Mouse (Mus musculus) lung, adult 2 months (tissue): Measurements from ENCODE around the gene Tnfsf15. TPM values are rescaled to one million over a fixed set of nuclear protein-coding genes. Genes with fewer than 3 reads are reported as not detected.

Experiments used
- DNase-seq: peaks from one replicate; pipeline ENCODE4 v3.0.0; 2022
- H3K4me1 ChIP-seq: fragments of 200-500 bp; 2 replicates; pipeline ENCODE4 v1.6.1; 2011; ENCODE audit warnings: low read length; ENCODE audit not compliant: control insufficient read depth, insufficient read depth
- H3K4me3 ChIP-seq: fragments of 200-500 bp; replicated peaks from 2 replicates; pipeline ENCODE3; 2011; ENCODE audit warnings: low read depth, mild to moderate bottlenecking, control low read depth, low read length; ENCODE audit errors: extremely low read depth
- CTCF ChIP-seq: fragments of 200-500 bp; IDR thresholded peaks from 2 replicates; pipeline ENCODE4 v1.5.1; 2011; ENCODE audit warnings: mild to moderate bottlenecking, low read length, control low read depth; ENCODE audit not compliant: insufficient read depth
- POLR2A ChIP-seq: fragments of 200-500 bp; IDR thresholded peaks from 2 replicates; pipeline ENCODE4 v1.6.1; 2011; ENCODE audit warnings: low read depth, mild to moderate bottlenecking, control low read depth, low read length, borderline replicate concordance; ENCODE audit errors: extremely low read depth
- WGBS: fragments of 180-500 bp; shearing (Covaris S2); methylation state at CpG from one replicate; pipeline ENCODE4 v1.1.7; 2018; 5-methylcytosine and 5-hydroxymethylcytosine counted together
- polyA plus RNA-seq: library from polyadenylated mRNA; depleted of rRNA; stranded (reverse); fragments of >200 nt; gene quantifications from 2 replicates; pipeline ENCODE4 v1.2.3, GENCODE M21; 2012

The Tnfsf15 gene
- polyA plus RNA-seq, 1 experiment: 0.56 TPM

DNA sequence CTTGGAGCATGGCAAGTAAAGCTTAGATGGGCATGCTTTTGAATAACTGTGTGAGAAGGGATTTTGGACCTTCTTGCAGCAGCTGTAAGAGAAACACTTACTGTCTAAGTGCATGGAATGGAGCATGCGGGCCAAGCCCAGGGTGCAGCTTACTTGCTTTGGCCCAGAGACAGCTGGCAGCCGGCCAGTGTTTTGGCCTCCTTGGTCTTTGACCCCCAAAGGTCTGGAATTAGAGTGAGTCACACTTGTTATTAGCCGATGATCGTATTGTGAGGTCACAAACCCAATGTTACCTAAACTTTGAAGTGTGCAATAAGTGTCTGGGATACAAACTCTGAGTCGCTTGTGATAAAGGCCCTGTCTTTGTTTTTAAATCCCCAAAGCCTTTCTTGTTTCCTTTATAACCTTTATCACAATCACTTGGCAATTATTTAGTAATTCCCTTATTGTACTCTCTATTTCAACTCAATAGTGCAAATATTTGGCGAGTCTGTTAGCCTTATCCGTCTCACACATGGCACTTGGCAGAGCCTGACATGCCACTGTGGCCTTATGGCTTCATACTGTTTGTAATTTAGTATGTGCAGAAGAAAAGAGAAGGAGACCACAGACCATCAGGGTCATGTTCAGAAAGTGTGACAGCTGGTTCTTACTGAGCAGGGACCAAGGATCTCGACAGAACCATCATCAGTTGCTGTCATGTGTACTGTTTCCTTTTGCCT, 26.8 kb downstream of the Tnfsf15 start:
- peak; percentile 79 for DNase-seq
- TF ChIP-seq POLR2A (no peak), CTCF (no peak)
- no peak overlapping the region for H3K4me3 ChIP-seq
- H3K4me1 ChIP-seq: peaks cover 10% of the 10 kb centered on the region
- WGBS: 27% methylated on average over 8 of the region's 8 CpGs

DNA sequence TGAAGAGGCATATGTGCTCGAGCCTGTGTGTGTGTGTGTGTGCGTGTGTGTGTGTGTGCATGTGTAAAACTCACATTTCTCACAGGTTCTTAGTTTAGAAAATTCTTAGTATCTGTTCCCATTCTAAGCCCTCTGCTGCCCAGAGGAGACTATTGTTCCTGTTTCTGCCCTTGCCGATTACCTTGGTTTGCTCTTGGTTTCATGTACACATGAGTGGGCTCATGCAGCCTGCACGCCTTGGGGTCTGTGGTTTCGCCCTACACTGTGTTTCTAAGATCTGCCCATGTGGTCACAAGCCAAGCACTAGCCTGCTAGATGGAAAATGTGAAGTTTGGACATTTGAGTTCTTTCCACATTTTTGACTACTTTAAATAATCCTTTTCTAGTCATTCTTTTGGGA, 33.0 kb downstream of the Tnfsf15 start:
- Histone ChIP-seq H3K4me1 (0 out of 2 replicates have a peak, but pooled peaks cover 2% of the 10 kb centered on the region), H3K4me3 (no peak overlapping the region)
- no peak for DNase-seq
- TF ChIP-seq CTCF (no peak), POLR2A (no peak)
- 79% methylated on average over 5 of the region's 5 CpGs for WGBS

DNA sequence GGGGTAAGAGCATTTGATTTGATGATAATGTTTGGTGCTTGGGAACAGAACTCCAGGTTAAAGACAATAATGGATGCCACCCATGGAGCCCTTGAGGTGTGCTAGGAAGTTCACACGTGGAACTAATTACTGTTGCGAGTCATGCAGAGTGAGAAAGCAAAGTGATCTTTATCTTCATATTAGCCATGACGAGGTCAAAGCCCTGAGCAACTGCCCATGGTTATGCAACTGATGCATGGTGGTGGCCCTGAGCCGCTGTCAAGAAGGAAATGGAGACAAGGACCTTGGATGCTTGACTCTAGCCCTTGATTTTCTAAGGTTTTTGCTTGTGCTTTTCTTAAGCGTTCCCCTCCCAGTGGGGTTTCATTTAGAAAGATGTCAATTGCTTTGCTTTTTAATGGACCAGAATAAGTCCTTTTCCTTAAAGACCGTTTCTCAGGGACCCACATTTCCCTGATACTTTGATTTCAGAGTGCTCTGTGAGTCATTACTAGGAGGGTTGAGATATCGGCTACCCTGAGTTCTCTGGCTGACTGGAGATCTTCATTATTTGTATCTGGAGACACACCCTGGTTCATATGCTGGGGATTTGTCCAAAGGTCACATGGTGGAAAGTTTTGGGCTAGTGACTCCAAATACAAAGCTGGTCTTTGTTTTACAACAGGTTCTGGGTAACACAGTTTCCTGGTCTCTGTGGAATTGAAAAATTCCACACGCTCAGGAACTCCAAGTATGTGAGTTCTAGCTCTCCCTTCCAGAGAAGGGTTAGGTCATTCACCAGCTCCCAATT, 34.3 kb downstream of the Tnfsf15 start:
- DNase-seq: no peak
- H3K4me1 ChIP-seq: no peaks in the 10 kb centered on the region
- no peak for TF ChIP-seq POLR2A
- TF ChIP-seq CTCF: no peak
- no peak overlapping the region for H3K4me3 ChIP-seq
- WGBS: 78% methylated on average over 8 of the region's 8 CpGs

DNA sequence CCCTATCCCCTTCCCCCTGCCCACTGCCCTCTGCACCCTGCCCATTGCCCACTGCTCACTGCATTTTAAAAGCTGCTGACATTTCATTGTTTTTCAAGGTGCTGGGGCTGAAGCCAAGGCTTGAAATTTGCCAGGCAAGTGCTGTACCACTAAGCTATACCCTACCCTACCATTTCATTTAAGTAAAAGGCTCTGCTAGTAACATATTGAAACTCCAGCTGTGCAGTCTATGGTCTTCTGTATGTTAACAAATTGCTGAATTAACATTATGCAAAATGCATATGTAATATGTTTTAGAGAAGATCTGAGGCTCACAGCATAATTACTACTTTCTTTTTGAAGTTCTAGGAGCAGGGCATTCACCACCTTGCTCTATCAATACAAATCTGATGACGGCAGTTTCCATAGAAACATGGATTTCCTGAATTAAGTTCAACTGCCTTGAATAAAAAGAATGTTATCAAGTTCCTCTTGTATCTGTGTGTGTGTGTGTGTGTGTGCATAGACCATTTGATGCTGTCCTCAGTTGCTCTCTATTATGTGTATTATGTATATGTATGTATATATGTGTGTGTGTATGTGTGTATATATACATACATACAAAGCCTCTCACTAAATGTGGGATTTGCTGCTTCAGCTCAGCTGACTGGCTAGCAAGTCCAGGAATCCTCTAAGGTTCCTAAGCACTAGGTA, 38.5 kb downstream of the Tnfsf15 start:
- DNase-seq: no peak
- 67% methylated on average over 1 of the region's 1 CpGs for WGBS
- Histone ChIP-seq H3K4me1 (no peaks in the 10 kb centered on the region), H3K4me3 (no peak overlapping the region)
- TF ChIP-seq CTCF (no peak), POLR2A (no peak)

DNA sequence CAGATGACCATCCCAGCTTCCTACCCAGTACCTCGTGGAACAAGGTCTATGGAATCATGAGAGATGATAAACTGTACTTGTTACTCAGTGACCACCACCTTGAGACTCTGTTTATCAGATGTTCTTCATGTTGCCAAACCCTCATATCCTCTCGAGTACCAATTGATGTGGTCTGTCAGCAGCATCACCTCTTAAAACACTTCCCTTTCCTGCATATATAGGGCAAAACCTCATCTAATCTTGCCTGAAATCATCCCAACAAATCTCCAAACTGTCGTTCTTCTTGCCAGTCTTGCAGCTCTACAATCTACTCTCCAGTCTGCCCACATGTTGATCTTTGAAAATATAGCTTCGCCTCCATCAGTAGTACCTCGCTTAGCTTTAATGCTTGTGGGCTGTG, 40.7 kb downstream of the Tnfsf15 start:
- WGBS: 68% methylated on average over 5 of the region's 5 CpGs
- no peak for DNase-seq
- no peak for TF ChIP-seq POLR2A
- H3K4me1 ChIP-seq: no peaks in the 10 kb centered on the region
- H3K4me3 ChIP-seq: no peak overlapping the region

DNA sequence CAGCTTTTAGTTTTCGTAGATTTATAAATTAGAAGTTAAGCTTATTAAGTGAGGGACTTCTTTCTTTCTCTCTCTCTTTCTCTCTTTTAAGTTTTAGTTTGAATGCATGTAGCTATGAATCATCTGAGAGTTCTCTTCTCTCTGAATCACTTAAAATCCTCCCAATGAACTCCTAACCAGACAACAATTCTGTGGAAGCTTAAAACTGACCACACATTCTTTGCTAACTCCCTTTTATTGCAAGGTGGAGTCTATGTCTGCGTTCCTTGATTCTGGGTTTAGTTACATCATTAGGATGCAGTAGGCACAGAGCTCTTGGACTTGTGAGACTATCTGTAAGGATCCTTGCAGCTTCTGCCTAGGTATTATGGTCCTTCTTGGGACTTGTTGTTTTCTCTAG, 41.2 kb downstream of the Tnfsf15 start:
- DNase-seq: no peak
- Histone ChIP-seq H3K4me3 (no peak overlapping the region), H3K4me1 (no peaks in the 10 kb centered on the region)
- WGBS: 94% methylated on average over 2 of the region's 2 CpGs
- no peak for TF ChIP-seq CTCF

DNA sequence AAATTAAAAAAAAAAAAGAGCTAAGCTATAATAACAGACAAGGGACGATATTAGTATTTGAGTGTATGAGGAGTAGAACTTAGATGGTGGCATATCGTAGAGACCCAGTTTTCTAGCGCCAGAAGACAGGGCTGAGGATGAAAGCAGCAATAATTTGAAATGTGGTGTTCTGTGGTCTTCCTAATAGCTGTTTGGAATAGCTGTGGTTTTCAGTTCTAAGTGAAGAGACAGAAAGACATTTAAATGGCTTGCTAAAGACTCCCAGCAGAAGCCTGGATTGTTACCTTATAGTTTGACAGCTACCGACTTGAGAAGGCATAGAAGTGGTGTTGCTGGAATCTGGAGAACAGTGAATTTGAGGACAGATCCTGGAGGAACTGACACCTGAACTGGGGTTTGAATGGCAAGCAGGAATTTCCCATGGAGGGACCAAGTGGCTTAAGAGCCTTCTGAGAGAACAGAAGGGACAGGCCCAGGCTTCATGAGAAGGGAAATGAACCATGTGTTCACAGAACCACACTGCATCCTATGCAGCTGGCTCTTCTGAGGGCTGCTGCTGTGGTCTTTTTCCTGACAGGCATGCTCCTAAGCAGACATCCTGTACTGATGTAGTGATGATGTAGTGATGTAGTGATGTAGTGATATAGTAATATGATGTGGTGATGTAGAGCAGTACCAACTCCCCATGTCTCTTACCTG, 42.8 kb downstream of the Tnfsf15 start:
- 90% methylated on average over 4 of the region's 4 CpGs for WGBS
- Histone ChIP-seq H3K4me3 (no peak overlapping the region), H3K4me1 (no peaks in the 10 kb centered on the region)
- DNase-seq: no peak
- TF ChIP-seq CTCF: no peak
- no peak for TF ChIP-seq POLR2A

DNA sequence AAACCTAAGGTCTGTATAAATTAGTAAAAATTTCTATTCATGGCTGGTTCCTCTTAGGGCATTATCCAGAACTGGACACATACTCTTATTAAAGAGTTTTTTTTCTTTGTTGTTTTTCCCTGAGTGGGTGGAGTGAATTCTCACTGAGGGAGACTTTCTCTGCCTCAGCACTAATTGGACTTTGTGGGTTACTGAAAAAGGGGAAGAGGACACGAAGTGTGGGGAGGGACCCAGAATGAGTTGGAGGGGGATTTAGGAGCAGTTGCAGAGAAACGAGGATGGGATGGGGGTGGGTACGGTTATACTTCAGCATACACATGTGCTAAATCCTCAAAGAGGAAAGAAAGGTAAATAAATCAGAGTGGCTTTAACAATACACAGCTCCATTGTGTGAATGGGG, 45.2 kb downstream of the Tnfsf15 start:
- no peak for TF ChIP-seq CTCF
- TF ChIP-seq POLR2A: no peak
- DNase-seq: no peak
- no peaks in the 10 kb centered on the region for H3K4me1 ChIP-seq
- 39% methylated on average over 3 of the region's 3 CpGs for WGBS
- no peak overlapping the region for H3K4me3 ChIP-seq

DNA sequence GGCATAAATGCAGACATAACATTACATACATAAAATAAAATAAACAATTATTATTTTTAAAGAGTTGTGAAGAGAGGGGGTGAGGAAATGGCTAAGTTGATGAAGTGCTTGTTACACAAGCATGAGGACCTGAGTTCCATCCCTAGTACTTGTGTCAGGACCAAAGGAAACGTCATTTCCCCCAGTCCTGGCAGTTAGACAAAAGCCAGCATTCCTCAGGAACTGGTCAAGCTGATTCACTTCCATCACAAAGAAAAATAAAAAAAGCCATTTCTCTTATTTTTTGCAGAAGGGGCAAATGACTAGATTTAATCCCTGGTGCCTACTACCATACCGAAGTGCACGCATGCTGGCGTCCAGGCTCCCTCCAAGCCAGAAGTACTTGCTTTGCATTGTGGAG, 48.0 kb downstream of the Tnfsf15 start:
- TF ChIP-seq CTCF (no peak), POLR2A (no peak)

More for the DNA sequence above, 48.0 kb downstream of the Tnfsf15 start:
- H3K4me1 ChIP-seq: no peaks in the 10 kb centered on the region
- DNase-seq: no peak
- no peak overlapping the region for H3K4me3 ChIP-seq
- WGBS: 76% methylated on average over 4 of the region's 4 CpGs
